Mouse (Mus musculus) lung, postnatal 0 days (tissue): ENCODE measurements around the gene Chrna1.

ENCODE experiments used
- CTCF ChIP-seq: IDR thresholded peaks from 2 replicates; pipeline ENCODE4 v1.5.1; 2016; ENCODE audit warnings: antibody characterized with exemption, mild to moderate bottlenecking
- EP300 ChIP-seq: IDR thresholded peaks from 2 replicates; pipeline ENCODE4 v1.6.1; 2016; ENCODE audit warnings: antibody characterized with exemption, mild to moderate bottlenecking, control low read depth

- TF ChIP-seq EP300: no peak
- TF ChIP-seq CTCF: no peak
Observed at GRCm38 (mm10) chr2:73554389-73554788, 25.7 kb downstream of the Chrna1 start.
